Mouse (Mus musculus): ENCODE data around the gene Cilp2. TPM values are rescaled to one million over a fixed set of nuclear protein-coding genes. Genes with fewer than 3 reads are reported as not detected.

Cilp2 gene
- polyA plus RNA-seq, 1 experiment from 2014 or later, result 0.29 TPM

DNA sequence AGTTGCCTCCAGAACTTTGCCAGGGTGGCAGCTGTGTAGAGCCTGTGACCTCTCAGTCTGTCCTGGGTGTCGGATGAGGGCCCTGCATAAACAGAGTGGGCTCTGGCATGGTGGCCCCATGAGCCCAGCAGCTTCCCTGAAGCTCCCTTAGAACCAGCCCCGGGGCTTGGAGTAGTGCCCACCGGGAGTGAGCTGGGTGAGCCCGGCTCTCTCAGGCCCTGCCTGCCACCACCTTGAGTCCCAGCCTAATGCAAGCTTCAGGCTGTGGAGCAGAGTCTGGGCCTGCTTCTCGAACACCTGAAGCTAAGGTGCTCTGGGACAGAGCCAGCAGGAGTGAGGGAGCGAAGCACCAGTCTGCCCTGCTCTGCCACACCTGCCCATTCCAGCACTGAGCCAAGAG is 16.6 kb downstream of the Cilp2 start:
- Histone ChIP-seq H3K4me1 (ENCODE audit: control insufficient read depth, insufficient read depth, low read length) (no peaks in the 10 kb centered on the region; the same call in 1 of the 2 replicates), H3K4me2 (ENCODE audit: low read depth, low read length) (no peak overlapping the region), H3K36me3 (ENCODE audit: control insufficient read depth, insufficient read depth) (no peaks in the 10 kb centered on the region), H3K9me3 (replicated peaks; ENCODE audit: control insufficient read depth, low read length) (no peaks in the 10 kb centered on the region), H3K4me3 (ENCODE audit: low read length) (no peak overlapping the region), H3K27ac (ENCODE audit: low read length) (no peak overlapping the region), H3K27me3 (ENCODE audit: control insufficient read depth, insufficient read depth, low read length) (peaks cover 2% of the 10 kb centered on the region; the same call in 1 of the 2 replicates), H3K9ac (ENCODE audit: low read length) (no peak overlapping the region)
- WGBS, result 66% methylated on average over 6 of the region's 6 CpGs
- no peak for ATAC-seq (replicated peaks; ENCODE audit: extremely low read depth, insufficient read depth, low FRiP score)

- ATAC-seq (replicated peaks; ENCODE audit: extremely low read depth, insufficient read depth, low FRiP score), result no peak
- WGBS, result 80% methylated on average over 11 of the region's 11 CpGs
- no peak overlapping the region for H3K27ac ChIP-seq (ENCODE audit: low read length)
- H3K4me1 ChIP-seq (ENCODE audit: control insufficient read depth, insufficient read depth, low read length), result no peaks in the 10 kb centered on the region; the same call in 1 of the 2 replicates
- H3K9ac ChIP-seq (ENCODE audit: low read length), result no peak overlapping the region
- no peak overlapping the region for H3K4me3 ChIP-seq (ENCODE audit: low read length)
- H3K4me2 ChIP-seq (ENCODE audit: low read depth, low read length), result no peak overlapping the region
- no peaks in the 10 kb centered on the region for H3K36me3 ChIP-seq (ENCODE audit: control insufficient read depth, insufficient read depth)
- H3K9me3 ChIP-seq (replicated peaks; ENCODE audit: control insufficient read depth, low read length), result no peaks in the 10 kb centered on the region
- H3K27me3 ChIP-seq (ENCODE audit: control insufficient read depth, insufficient read depth, low read length), result peaks cover 2% of the 10 kb centered on the region; the same call in 1 of the 2 replicates
Observed at GRCm38 (mm10) chr8:69870003-69870765, 17.3 kb downstream of the Cilp2 start.

DNA sequence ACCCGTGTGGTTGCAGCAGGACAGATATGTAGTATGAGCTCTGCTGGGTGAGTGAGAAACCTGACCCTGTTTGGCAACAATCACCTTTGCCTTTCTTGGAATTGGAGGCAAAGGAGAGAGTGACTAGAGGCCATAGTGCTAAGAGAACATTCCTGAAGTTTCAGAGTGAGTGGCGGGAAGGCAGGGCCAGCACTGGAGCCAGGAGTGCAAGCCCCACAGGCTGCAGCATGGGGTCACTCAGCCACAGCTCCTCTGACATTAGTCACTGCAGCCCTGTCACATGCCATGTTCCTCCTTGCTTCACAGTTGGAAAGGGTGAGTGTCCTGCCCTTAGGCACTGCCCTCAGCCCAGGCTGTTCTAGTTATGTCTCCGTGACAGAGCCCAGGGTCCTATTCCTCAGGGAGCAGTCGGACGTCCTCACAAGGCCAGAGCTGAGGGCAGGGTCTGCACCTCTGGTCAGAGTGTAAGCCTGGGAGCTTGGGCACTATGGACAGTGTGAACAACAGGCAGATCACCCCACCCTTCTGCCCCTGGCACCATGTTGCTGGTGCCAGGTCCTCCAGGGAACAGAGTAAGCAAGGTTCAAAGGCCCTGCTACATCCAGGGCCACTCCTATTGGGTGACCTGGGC is 19.7 kb downstream of the Cilp2 start:
- H3K9ac ChIP-seq (ENCODE audit: low read length), result no peak overlapping the region
- 62% methylated on average over 5 of the region's 5 CpGs for WGBS
- H3K27me3 ChIP-seq (ENCODE audit: control insufficient read depth, insufficient read depth, low read length), result no peaks in the 10 kb centered on the region
- no peak overlapping the region for H3K27ac ChIP-seq (ENCODE audit: low read length)
- H3K4me2 ChIP-seq (ENCODE audit: low read depth, low read length), result no peak overlapping the region
- H3K36me3 ChIP-seq (ENCODE audit: control insufficient read depth, insufficient read depth), result no peaks in the 10 kb centered on the region
- no peaks in the 10 kb centered on the region; the same call in 1 of the 2 replicates for H3K4me1 ChIP-seq (ENCODE audit: control insufficient read depth, insufficient read depth, low read length)
- ATAC-seq (replicated peaks; ENCODE audit: extremely low read depth, insufficient read depth, low FRiP score), result no peak
- H3K4me3 ChIP-seq (ENCODE audit: low read length), result no peak overlapping the region
- H3K9me3 ChIP-seq (replicated peaks; ENCODE audit: control insufficient read depth, low read length), result no peaks in the 10 kb centered on the region

- Histone ChIP-seq H3K4me2 (ENCODE audit: low read depth, low read length) (no peak overlapping the region), H3K9me3 (replicated peaks; ENCODE audit: control insufficient read depth, low read length) (no peaks in the 10 kb centered on the region), H3K27me3 (ENCODE audit: control insufficient read depth, insufficient read depth, low read length) (no peaks in the 10 kb centered on the region), H3K36me3 (ENCODE audit: control insufficient read depth, insufficient read depth) (no peaks in the 10 kb centered on the region), H3K27ac (ENCODE audit: low read length) (no peak overlapping the region), H3K4me3 (ENCODE audit: low read length) (no peak overlapping the region), H3K9ac (ENCODE audit: low read length) (no peak overlapping the region), H3K4me1 (ENCODE audit: control insufficient read depth, insufficient read depth, low read length) (no peaks in the 10 kb centered on the region; the same call in 1 of the 2 replicates)
- 74% methylated on average over 5 of the region's 5 CpGs for WGBS
- no peak for ATAC-seq (replicated peaks; ENCODE audit: extremely low read depth, insufficient read depth, low FRiP score)
Observed at GRCm38 (mm10) chr8:69864180-69864579, 23.3 kb downstream of the Cilp2 start.

GRCm38 (mm10) chr8:69863387-69864020 is 24.0 kb downstream of the Cilp2 start:
- Histone ChIP-seq H3K36me3 (ENCODE audit: control insufficient read depth, insufficient read depth) (no peaks in the 10 kb centered on the region), H3K4me3 (ENCODE audit: low read length) (no peak overlapping the region), H3K27ac (ENCODE audit: low read length) (no peak overlapping the region), H3K27me3 (ENCODE audit: control insufficient read depth, insufficient read depth, low read length) (no peaks in the 10 kb centered on the region), H3K9ac (ENCODE audit: low read length) (no peak overlapping the region), H3K9me3 (replicated peaks; ENCODE audit: control insufficient read depth, low read length) (no peaks in the 10 kb centered on the region), H3K4me1 (ENCODE audit: control insufficient read depth, insufficient read depth, low read length) (no peaks in the 10 kb centered on the region; the same call in 1 of the 2 replicates), H3K4me2 (ENCODE audit: low read depth, low read length) (no peak overlapping the region)
- ATAC-seq (replicated peaks; ENCODE audit: extremely low read depth, insufficient read depth, low FRiP score), result no peak; the same call in 1 of the 2 replicates
- WGBS, result 76% methylated on average over 5 of the region's 5 CpGs

GRCm38 (mm10) chr8:69861251-69861650 is 26.2 kb downstream of the Cilp2 start:
- Histone ChIP-seq H3K36me3 (ENCODE audit: control insufficient read depth, insufficient read depth) (no peaks in the 10 kb centered on the region), H3K27me3 (ENCODE audit: control insufficient read depth, insufficient read depth, low read length) (no peaks in the 10 kb centered on the region), H3K9me3 (replicated peaks; ENCODE audit: control insufficient read depth, low read length) (no peaks in the 10 kb centered on the region), H3K4me2 (ENCODE audit: low read depth, low read length) (no peak overlapping the region), H3K4me3 (ENCODE audit: low read length) (no peak overlapping the region), H3K4me1 (ENCODE audit: control insufficient read depth, insufficient read depth, low read length) (no peaks in the 10 kb centered on the region), H3K27ac (ENCODE audit: low read length) (no peak overlapping the region), H3K9ac (ENCODE audit: low read length) (no peak overlapping the region)
- 72% methylated on average over 2 of the region's 2 CpGs for WGBS
- no peak for ATAC-seq (replicated peaks; ENCODE audit: extremely low read depth, insufficient read depth, low FRiP score)

DNA sequence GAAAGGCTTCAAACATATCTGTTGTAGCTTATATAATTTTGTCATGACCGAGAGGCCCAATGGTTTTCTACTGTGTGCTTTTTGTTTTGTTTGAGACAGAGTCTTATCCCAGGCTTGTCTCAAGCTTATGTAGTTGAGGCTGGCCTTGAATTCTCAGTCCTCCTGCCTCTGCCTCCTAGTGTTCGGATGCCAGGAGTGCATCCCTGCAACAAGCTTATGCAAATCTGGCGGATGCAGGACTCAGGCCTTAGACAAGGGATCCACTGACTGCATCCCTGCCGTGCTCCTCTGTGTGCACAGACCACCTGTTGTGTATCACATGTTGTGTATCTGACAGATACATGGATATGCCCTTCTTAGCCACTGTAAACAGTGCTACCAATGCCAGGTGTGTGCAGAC is 26.7 kb downstream of the Cilp2 start:
- no peak overlapping the region for H3K4me3 ChIP-seq (ENCODE audit: low read length)
- ATAC-seq (replicated peaks; ENCODE audit: extremely low read depth, insufficient read depth, low FRiP score), result no peak
- no peak overlapping the region for H3K9ac ChIP-seq (ENCODE audit: low read length)
- H3K36me3 ChIP-seq (ENCODE audit: control insufficient read depth, insufficient read depth), result no peaks in the 10 kb centered on the region
- H3K9me3 ChIP-seq (replicated peaks; ENCODE audit: control insufficient read depth, low read length), result no peaks in the 10 kb centered on the region
- H3K27me3 ChIP-seq (ENCODE audit: control insufficient read depth, insufficient read depth, low read length), result no peaks in the 10 kb centered on the region
- no peak overlapping the region for H3K27ac ChIP-seq (ENCODE audit: low read length)
- no peak overlapping the region for H3K4me2 ChIP-seq (ENCODE audit: low read depth, low read length)
- 68% methylated on average over 4 of the region's 4 CpGs for WGBS
- H3K4me1 ChIP-seq (ENCODE audit: control insufficient read depth, insufficient read depth, low read length), result no peaks in the 10 kb centered on the region

DNA sequence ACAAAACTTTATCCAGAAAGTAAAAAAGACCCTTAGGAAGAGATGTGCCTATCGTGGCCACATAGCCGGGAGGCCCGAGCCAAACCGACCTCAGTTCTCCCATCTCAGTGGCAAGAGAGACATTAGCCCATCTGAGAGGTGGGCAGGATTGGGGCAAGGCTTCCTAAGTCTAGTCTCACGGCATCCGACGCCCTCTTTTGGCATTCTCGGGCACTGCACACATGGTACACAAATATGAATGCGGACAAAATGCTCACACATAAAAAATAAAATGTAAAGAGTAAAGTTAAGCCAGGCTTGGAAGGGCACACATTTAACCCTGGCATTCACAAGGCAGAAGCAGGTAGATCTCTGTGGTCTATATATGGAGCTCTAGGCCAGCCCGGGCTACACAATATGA is 33.6 kb downstream of the Cilp2 start:
- H3K4me2 ChIP-seq (ENCODE audit: low read depth, low read length), result no peak overlapping the region
- H3K36me3 ChIP-seq (ENCODE audit: control insufficient read depth, insufficient read depth), result no peaks in the 10 kb centered on the region

More for the DNA sequence above, 33.6 kb downstream of the Cilp2 start:
- Histone ChIP-seq H3K4me1 (ENCODE audit: control insufficient read depth, insufficient read depth, low read length) (peaks cover 1% of the 10 kb centered on the region), H3K27me3 (ENCODE audit: control insufficient read depth, insufficient read depth, low read length) (no peaks in the 10 kb centered on the region), H3K4me3 (ENCODE audit: low read length) (no peak overlapping the region), H3K27ac (ENCODE audit: low read length) (no peak overlapping the region), H3K9me3 (replicated peaks; ENCODE audit: control insufficient read depth, low read length) (no peaks in the 10 kb centered on the region), H3K9ac (ENCODE audit: low read length) (no peak overlapping the region)
- no peak for ATAC-seq (replicated peaks; ENCODE audit: extremely low read depth, insufficient read depth, low FRiP score)
- WGBS, result 88% methylated on average over 10 of the region's 10 CpGs

All from heart, embryonic 16.5 days (tissue).